Mouse (Mus musculus): Measurements from ENCODE around the gene Inka2.

Inka2 gene

DNA sequence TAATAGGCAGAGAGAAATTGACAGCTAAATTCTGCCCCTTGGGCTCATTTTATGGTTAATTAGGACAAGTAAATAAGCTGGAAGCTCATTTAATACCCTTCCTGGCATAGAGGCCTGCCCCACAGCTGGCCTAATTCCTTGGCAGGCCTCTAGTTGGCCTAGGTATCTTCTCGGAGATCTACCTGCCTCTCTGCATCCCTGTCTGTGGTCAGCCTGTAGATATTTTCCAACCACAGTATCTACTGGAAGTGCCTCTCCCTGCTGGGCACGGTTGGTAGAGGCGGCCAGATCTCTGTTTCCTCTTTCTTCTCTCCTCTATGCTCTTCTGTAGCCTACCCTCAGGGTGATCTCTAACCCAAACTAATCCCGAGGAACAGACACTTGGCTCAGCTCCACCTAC lies 15.6 kb downstream of the Inka2 start:
- in situ Hi-C loops (cut with MboI; ENCODE audit: low sequenced_read_pairs): no loop called here

DNA sequence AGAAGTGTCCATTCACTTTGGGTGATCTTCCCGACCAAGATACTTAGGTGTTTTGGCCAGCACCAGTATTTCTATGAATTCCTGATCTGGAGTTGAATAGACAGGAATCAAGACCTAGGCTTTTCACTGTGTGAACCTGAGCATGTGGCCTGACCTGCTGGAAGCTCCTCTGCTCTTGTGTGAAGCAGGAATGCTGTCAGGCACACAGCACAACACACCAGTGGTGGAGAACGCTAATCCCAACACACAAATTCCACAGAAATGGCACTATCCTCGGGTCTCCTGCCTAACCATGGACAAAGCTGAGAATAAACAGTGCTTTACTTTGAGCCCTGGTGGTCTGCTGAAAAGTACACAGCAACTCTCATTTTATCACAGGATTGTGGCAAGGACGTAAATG lies 16.1 kb downstream of the Inka2 start:
- in situ Hi-C loops (cut with MboI; ENCODE audit: low sequenced_read_pairs): no loop called here

DNA sequence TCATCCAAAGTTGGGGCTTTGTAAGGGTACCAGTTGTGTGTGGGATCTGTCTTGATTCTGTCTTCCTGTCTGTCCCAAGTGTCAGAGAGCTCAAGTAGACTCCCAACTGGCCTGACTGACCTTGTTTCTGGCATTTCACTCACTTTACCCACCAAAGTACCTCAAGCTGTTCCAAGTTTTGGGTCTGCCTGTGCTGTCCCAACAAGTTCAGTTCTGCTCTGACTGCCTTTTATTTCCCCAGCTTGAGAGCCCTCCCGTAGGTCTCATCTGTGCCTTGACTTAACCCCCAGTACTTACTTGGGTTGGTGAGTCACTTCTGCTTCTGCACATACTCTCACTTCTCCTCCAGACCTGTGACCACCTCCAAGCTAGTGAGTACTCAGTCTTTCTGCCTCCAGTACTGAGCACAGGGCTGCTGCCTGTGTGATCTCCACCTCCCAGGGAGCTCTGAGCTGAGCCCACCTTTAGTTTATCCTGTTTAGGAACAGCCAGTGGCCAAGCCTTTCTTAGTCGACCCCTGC lies 17.3 kb downstream of the Inka2 start:
- in situ Hi-C loops (cut with MboI; ENCODE audit: low sequenced_read_pairs): no loop called here

DNA sequence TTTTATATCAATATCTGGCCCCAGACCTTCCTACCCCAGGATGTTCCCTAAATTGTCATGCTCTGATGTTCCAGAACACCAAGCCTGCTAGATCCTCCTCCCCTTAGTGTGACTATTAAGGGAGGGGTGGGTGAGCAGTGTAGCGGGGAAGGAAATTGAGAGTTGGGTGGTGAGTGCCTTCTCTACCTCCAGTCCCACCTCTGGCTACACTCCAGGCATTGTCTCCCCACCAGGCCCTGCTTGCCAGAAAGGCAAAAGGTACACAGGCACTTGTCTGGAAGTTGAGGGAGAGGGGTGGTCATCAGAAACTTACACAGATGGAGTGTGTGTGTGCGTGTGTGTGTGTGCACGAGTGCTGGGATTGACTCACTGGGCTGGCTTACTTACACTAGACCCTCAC lies 18.1 kb downstream of the Inka2 start:
- in situ Hi-C loops (cut with MboI; ENCODE audit: low sequenced_read_pairs): no loop called here

DNA sequence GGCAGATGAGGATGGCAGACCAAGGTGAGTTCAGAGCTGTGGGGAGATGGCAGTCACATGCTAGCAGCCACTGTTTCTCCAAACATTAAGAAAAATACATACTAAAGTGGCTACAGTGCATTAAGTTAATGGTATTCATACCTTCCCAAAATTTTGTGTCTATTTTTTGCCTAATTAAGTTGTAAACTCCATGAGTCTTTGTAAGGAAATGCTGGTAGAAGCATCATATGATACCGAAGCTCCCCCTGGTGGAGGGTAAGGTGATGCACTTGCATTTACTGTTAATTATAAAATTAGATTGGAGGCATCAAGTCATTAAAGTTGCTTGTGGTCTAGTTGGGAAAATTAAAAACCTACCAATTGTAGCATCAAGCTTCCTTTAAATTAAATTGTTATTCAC lies 21.6 kb downstream of the Inka2 start:
- in situ Hi-C loops (cut with MboI; ENCODE audit: low sequenced_read_pairs): no loop called here

DNA sequence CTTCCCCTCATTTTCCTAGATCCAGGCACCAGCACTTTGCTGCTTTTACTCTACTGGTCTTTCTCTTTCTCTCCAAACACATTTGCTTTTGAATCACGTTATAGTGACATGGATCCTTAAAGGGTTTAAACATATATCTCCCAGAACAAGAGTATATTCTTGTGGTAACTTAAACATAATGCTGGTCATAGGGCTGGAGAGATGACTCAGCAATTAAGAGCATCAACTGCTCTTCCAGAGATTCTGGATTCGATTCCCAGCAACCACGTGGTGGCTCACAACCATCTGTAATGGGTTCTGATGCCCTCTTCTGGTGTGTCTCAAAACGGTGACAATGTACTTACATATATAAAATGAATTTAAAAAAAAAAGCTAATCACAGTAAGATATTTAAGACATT lies 28.0 kb downstream of the Inka2 start:
- in situ Hi-C loops (cut with MboI; ENCODE audit: low sequenced_read_pairs): no loop called here

DNA sequence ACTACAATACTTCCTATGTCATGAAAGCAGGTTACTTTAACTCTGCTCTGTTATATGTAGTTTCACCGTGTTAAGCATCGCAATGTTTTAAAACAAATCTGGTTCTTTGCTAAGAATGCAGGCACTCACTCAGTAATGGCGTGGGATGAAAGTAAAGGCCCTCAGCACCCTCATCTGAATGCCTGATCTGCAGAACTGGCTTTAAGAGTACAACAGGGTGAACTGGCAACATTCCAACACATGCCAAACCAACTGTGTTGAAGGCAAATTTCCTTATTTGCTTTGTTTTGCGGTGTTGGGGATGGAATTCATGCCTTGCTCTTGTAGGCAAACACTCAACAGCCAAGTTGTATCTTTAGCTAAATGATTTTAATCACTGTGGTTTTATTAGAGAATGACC lies 29.1 kb downstream of the Inka2 start:
- in situ Hi-C loops (cut with MboI; ENCODE audit: low sequenced_read_pairs): no loop called here

DNA sequence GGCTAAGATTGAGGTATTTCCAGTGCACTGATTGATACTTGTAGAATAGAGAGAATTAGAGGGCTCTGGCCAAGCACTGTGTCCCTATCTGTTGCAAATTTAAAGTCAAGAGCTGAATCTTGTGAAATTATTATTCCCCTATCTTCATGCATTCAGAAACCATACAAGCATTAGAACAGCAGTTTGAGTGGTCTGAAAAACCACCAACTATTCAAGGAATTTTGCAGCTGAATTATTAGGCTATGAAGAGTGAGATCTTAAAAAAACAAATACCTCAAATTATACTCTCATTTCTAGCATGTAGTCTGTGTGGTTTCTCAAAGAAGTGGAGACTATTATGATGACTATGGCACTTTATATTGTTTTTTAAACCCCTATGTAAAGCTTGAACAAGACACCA lies 30.9 kb downstream of the Inka2 start:
- in situ Hi-C loops (cut with MboI; ENCODE audit: low sequenced_read_pairs): no loop called here

DNA sequence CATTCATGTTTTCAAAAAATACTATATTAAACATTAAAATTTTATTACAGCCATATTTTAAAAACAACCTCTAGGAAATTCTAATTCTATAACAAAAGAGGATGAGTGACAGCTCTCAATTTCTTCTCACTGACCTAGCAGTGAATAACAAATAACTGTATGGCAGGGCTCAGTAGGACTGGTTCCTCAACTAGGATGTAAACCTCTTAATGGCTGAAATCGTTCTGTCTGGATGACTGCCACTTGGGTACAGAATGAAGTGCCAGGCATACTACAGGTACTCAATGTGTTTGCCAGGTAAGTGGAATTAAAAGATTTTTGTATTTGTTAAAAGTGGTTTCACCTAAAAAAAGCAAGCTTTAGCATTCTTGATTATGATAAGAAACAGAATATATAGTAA lies 31.7 kb downstream of the Inka2 start:
- in situ Hi-C loops (cut with MboI; ENCODE audit: low sequenced_read_pairs): no loop called here

DNA sequence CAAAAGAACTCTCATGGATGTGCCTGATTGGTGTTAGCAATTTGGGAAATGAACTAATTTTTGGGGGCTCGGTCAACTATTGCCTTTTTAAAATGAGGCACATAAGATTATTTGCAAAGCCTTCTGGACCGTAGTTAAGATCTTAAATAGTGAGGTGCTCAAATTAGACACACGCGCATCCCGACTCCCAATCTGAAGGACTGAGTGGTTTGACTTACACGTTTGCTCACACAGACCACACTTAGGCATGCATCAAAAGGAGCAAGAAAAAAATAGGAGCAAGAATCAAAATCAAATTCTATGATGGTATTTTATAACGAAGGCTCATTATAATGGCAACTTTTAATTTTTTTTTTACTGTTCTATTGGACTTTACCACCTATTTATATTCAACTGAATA lies 32.7 kb downstream of the Inka2 start:
- in situ Hi-C loops (cut with MboI; ENCODE audit: low sequenced_read_pairs): no loop called here

DNA sequence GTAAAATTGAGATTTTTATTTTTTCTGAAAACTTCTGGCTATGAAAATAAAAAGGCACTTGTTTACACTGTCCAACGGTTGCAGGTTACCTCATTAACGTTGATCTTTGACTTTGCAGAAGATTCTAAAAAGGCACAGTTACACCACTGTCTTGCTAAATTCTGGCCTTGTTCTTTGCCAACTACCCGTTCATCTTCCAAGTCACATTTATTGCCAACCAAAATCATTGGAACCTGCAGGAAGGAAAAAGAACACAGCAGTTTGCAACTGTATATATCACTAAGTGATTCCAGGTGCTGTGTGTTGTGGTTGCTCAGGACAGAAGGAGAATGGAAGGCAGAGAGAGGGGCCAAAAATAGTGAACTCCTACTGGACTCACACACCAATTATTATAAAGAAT lies 33.3 kb downstream of the Inka2 start:
- in situ Hi-C loops (cut with MboI; ENCODE audit: low sequenced_read_pairs): no loop called here

DNA sequence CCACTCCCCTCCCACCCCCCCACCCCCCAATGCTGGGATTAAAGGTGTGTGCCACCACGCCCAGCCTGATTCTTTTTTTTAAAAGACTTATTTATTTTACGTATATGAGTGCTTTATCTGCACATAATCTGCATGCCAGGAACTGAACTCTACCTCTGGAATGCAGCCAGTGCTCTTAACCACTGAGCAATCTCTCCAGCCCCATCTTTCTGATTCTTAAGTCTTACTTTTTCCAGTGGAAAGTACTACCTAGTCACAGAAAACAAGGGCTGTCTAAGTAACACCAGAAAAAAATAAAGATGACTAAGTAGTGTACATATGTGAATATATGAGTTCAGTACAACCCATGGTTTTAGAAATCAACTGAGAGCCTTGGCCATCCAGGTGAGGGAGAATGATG lies 42.1 kb downstream of the Inka2 start:
- in situ Hi-C loops (cut with MboI; ENCODE audit: low sequenced_read_pairs): no loop called here

DNA sequence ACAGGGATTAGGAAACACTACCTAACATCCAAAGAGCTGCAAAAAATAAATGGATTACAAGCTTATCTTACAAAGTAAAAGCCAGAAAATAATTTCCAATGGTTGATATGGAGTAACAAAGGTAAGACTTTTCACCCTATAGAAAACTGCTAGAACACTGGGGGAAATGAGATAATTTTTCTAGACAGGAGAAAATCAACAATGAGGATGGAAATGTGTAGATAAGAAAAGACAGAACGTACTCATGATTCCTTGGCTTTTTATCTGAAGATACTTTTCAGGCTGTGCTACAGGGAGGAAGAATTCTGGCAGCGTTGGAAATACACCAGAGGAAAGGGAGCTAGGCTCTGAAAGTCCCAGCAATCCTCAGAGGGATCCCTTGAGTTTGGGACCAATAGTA lies 46.4 kb downstream of the Inka2 start:
- in situ Hi-C loops (cut with MboI; ENCODE audit: low sequenced_read_pairs): no loop called here

DNA sequence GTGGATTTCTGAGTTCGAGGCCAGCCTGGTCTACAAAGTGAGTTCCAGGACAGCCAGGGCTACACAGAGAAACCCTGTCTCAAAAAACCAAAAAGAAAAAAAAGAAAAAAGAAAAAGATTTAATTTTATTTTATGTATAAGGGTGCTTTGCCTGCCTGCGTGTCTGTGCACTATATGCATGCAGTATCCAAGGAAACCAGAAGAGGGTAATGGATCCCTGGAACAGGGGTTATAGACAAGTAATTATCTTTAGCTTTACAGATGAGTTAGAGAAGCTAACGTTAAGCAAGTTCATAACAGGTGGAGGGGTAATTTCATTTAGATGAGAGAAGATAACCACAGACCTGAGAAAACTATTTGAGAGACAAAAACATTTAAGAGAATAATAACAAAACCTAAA lies 49.8 kb downstream of the Inka2 start:
- in situ Hi-C loops (cut with MboI; ENCODE audit: low sequenced_read_pairs): no loop called here

DNA sequence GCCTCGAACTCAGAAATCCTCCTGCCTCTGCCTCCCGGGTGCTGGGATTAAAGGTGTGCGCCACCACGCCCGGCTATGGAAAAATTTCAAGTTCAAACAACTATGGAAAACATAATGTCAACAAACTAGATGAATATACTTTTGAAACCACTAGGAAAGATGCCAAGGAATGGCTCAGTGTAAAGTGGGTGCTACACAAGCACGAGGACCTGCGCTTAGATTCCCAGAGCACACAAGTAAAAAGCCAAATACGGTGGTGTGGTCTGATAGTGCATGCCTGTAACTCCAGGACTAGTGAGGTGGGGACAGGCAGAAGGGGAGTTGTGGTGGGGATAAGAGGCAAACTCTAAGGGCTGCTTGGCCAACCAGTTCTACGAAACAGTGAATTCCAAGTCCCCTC lies 50.7 kb downstream of the Inka2 start:
- in situ Hi-C loops (cut with MboI; ENCODE audit: low sequenced_read_pairs): no loop called here

DNA sequence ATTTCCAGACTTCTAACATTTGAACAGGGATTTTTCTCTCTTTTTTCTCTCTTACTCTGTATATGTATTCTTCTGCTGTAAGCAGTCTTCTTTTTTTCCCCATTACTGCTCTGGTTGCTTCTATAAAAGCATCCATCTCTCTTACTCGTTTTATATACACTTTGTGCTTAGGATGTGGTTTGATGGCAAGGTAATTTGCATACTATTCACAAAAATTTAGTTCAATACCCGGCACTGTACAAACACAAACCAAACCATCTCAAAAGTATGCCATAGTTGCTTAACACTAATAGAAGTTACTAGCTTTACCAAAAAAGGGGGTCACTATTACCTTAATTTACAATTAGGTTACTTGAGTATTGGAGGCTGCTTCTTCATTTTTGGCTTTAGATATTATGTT lies 52.1 kb downstream of the Inka2 start:
- in situ Hi-C loops (cut with MboI; ENCODE audit: low sequenced_read_pairs): no loop called here

DNA sequence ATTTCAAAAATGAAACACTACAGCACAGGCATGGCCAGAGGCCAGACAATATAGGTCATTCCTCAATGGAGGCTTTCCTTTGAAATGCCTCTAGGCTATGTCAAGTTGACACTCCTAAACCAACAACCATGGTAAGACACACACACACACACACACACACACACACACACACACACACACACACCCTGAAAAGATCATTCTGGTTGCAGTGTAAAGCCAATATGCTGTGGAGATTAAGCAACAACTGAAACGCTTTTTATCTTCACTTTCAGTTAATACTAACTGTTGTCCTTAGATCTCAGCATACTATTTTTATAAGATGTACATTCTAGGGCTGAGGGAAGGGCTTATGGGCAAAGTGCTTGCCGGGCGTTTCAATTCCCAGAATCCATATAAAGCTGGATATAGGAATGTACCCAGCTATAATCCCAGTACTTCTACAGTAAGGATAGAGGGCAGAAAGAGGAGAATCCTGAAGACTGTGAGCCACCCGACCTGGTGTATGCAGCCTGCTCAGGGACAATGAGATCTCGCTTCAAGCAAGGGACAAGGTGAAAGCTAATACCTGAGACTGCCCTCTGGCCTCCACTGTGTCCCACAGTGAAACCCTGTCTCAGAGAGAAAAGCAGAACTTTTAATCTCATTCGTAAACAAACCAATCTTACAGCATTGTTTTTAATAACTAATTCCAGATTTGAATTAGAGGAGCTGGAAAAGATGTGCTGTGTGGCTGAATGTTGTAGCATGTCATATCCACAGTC lies 53.1 kb downstream of the Inka2 start:
- in situ Hi-C loops (cut with MboI; ENCODE audit: low sequenced_read_pairs): no loop called here

DNA sequence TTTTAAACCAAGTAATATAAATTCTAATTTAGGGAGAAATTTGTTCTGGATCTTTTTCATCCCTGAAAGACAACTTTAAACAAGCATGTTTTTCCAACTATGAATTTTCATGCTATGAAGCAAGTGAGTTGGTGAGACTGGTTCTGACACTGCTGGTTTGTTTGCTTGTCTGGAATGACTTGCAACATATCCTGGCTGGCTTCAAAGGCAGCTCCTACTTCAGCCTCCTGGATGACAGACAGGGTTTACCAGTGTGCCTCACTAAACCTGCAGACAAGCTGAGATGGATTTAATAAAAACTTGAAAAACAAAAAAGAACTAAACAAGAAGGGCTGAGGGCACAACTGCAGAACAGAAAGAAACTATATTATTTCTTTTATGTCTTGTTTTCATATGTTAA lies 53.7 kb downstream of the Inka2 start:
- in situ Hi-C loops (cut with MboI; ENCODE audit: low sequenced_read_pairs): no loop called here

DNA sequence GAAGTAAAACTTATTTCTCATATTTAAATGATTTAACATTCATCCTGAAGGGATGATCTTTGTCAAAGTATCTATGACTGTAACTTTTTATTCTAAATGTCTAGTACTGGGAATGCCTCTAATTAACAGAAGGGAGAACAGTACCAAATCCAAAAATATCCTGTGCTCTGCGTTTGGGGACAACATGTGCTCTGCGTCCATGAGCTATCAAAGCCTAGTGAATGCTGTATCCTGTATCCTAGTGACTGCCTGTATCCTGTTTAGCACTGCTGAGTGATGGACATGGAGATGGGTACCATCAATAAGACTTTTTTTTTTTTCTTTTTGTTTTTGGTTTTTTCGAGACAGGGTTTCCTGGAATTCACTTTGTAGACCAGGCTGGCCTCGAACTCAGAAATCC lies 54.3 kb downstream of the Inka2 start:
- in situ Hi-C loops (cut with MboI; ENCODE audit: low sequenced_read_pairs): no loop called here

DNA sequence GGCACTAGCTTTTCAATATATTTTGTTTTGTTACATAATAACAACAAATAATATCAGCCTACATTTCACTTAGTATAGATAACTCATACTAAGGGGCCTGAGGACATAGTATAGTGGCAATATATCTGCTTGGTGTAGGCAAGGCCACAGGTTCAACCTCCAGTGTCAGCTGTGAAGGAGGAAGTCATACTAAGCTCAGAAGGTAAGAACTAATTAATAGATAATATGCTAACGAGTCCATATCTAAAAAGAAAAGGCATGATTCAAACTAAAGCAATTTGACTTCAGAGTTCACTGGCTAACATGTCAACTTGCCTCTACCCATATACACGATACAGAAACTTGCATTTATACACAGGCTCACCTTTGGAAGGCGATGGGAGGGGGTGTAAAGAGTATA lies 55.7 kb downstream of the Inka2 start:
- in situ Hi-C loops (cut with MboI; ENCODE audit: low sequenced_read_pairs): no loop called here

DNA sequence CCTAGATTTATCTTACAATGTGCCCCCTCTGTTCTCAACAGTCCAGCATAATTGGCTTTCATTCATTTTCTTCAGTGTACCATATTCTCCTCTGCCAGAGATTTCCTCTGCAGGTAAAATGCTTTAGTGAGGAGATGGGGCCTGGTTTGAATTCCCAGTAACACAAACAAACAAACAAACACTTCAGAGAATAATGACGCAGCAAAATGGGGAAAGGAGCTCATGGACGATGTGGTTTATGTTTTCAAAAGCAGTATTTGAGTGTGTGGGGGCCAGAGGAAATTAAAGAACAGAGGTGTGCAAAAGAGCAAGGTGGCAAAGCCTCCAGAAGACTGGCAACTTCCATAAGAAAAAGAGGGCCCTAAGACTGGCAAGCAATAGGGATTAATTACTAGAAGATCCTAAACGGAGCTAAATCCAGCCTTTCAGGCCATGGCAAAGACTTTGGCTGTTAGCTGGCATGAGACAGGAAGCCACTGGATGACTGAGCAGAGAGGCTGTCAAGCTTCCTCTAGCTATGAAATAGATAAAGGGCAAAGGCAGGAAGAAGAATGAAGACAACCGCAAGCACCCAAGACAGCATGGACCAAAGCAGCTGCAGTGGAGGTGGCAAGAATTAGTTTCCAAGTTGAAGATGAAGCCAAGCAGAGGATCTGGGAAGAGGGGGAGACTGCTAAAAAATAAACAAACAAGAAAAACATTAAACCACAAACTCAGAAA lies 58.9 kb downstream of the Inka2 start:
- in situ Hi-C loops (cut with MboI; ENCODE audit: low sequenced_read_pairs): no loop called here

DNA sequence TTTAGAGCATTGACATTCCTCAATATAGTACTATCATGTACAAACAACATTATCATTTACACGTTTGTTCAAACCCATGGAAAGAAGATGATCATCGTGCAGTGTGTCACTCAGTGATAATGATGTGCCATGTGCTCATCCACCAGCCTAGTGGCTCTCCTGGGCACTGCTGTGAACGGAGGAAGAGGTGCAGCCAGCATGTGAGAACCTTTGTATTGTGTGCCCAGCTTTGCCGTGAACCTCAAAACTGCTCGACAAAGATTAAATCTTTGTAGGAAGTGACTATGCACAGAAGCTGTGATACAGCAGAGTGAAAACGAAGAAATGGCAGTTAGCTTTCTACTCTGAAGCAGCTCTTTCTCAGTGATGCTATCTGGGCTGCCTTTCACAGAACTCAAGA lies 64.1 kb downstream of the Inka2 start:
- in situ Hi-C loops (cut with MboI; ENCODE audit: low sequenced_read_pairs): no loop called here

DNA sequence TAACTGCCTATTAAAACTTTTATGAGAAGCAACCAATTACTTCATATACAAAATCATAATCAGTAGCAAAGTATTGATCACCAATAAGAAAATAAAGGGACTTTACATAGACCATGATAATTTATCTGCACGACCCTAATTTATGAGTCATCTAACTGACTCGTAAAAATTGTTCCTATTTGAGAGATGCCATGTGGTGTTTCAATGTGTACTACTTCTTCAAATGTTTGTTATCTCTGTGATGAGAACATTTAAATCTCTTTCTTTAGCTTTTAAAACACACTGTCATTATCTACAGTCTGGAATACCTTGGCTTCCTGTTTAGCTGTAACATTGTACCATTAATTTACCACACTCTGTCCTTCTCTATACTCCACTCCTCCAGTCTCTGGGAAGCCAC lies 65.0 kb downstream of the Inka2 start:
- in situ Hi-C loops (cut with MboI; ENCODE audit: low sequenced_read_pairs): no loop called here

Measured in CH12F3 (cell line).